ENCODE assay signal across 15 mouse cellular contexts in the genomic region with DNA sequence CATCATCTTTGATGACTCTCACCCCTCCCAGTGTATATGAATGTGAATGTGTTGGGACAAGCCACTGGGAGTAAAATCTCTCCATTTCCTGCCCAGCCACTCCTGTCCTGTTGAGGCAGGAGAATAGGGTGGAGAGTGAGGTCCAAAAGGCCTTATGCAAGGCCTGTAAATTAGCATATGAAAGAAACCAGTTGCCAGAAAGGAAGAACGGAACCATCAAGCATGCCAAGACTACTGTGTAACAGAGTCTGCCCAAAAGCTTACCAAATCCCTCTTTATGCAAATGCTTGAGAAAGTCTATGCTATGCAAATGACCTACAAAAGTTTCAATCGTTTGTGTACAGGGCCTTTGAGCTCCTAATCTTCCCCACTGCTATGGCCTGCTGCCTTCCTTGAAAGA.
DNase-seq lines count a peak whose midpoint lies in the region; ATAC-seq lines count a peak whose summit lies in the region.
"Had no signal": no experiment of that assay in that cellular context is flagged by ENCODE, and none has a peak within 500 bp of the region (broad histone marks: within the 10 kb centered on the region; RNA-seq: fewer than 3 reads in every experiment).

No protein-coding gene starts in this region.

- ATAC-seq in frontal cortex, adult (ENCODE audit: low TSS enrichment) = peak; percentile 79
- ATAC-seq in forebrain, embryonic 14.5 days = peak; percentile 92
- ATAC-seq in midbrain, embryonic 13.5 days = peak; percentile 93
- no peak for ATAC-seq in kidney, embryonic 15.5 days (replicated peaks; ENCODE audit: low FRiP score)

- H3K4me1 ChIP-seq in forebrain, embryonic 14.5 days (ENCODE audit: control insufficient read depth, insufficient read depth, low read length) = peaks cover 14% of the 10 kb centered on the region; the same call in 1 of the 2 replicates
- peaks cover 14% of the 10 kb centered on the region; the same call in 1 of the 2 replicates for H3K4me1 ChIP-seq in midbrain, embryonic 13.5 days (replicated peaks)
- no peaks in the 10 kb centered on the region for H3K4me1 ChIP-seq in kidney, embryonic 15.5 days
- H3K4me1 ChIP-seq: embryonic facial prominence, embryonic 12.5 days had no signal

- intact Hi-C loops in left cerebral cortex, postnatal 36 days (cut with DNase I) = no loop called here

- H3K9ac ChIP-seq in forebrain, embryonic 14.5 days (ENCODE audit: low read length) = no peak overlapping the region
- no peak overlapping the region for H3K9ac ChIP-seq in midbrain, embryonic 13.5 days (replicated peaks)
- no peak overlapping the region for H3K9ac ChIP-seq in kidney, embryonic 15.5 days
- H3K9ac ChIP-seq: embryonic facial prominence, embryonic 12.5 days had no signal

- 6% methylated on average over 2 of the region's 2 CpGs for WGBS in forebrain, embryonic 14.5 days
- WGBS in midbrain, embryonic 13.5 days = 8% methylated on average over 2 of the region's 2 CpGs
- WGBS in kidney, embryonic 15.5 days = 83% methylated on average over 2 of the region's 2 CpGs

- no peak overlapping the region for H3K27ac ChIP-seq in forebrain, embryonic 14.5 days (ENCODE audit: low read depth, low read length)
- no peak overlapping the region for H3K27ac ChIP-seq in midbrain, embryonic 13.5 days
- H3K27ac ChIP-seq in kidney, embryonic 15.5 days = no peak overlapping the region
- H3K27ac ChIP-seq: embryonic facial prominence, embryonic 12.5 days had no signal

- H3K9me3 ChIP-seq in forebrain, embryonic 14.5 days (replicated peaks; ENCODE audit: control insufficient read depth, low read length) = no peaks in the 10 kb centered on the region
- H3K9me3 ChIP-seq in midbrain, embryonic 13.5 days = no peaks in the 10 kb centered on the region
- H3K9me3 ChIP-seq in kidney, embryonic 15.5 days (replicated peaks) = no peaks in the 10 kb centered on the region
- H3K9me3 ChIP-seq: embryonic facial prominence, embryonic 12.5 days had no signal

- no peaks in the 10 kb centered on the region for H3K27me3 ChIP-seq in forebrain, embryonic 14.5 days (replicated peaks; ENCODE audit: control insufficient read depth, insufficient read depth, low read length)
- H3K27me3 ChIP-seq in midbrain, embryonic 13.5 days = no peaks in the 10 kb centered on the region
- H3K27me3 ChIP-seq in kidney, embryonic 15.5 days = no peaks in the 10 kb centered on the region
- H3K27me3 ChIP-seq: embryonic facial prominence, embryonic 12.5 days had no signal

- H3K4me2 ChIP-seq in forebrain, embryonic 14.5 days (ENCODE audit: low read length) = no peak overlapping the region
- no peak overlapping the region for H3K4me2 ChIP-seq in midbrain, embryonic 13.5 days (replicated peaks)
- no peak overlapping the region for H3K4me2 ChIP-seq in kidney, embryonic 15.5 days
- H3K4me2 ChIP-seq: embryonic facial prominence, embryonic 12.5 days had no signal

- H3K36me3 ChIP-seq in forebrain, embryonic 14.5 days (ENCODE audit: control insufficient read depth, insufficient read depth, low read length) = no peaks in the 10 kb centered on the region
- no peaks in the 10 kb centered on the region for H3K36me3 ChIP-seq in midbrain, embryonic 13.5 days
- no peaks in the 10 kb centered on the region for H3K36me3 ChIP-seq in kidney, embryonic 15.5 days
- H3K36me3 ChIP-seq: embryonic facial prominence, embryonic 12.5 days had no signal

- no peak for DNase-seq in frontal cortex, postnatal 14 days (ENCODE audit: low spot score in 2 of 2)
- DNase-seq in Muller cell, postnatal 12 days (ENCODE audit: inconsistent ontology term) = peak; percentile 2
- peak; percentile 90 for DNase-seq in forebrain, embryonic 14.5 days (ENCODE audit: low spot score)
- DNase-seq in T-cell, adult 2 months (ENCODE audit: low spot score) = no peak
- no peak for DNase-seq in left cerebral cortex, postnatal 36 days (ENCODE audit: low spot score in 2 of 2)
- DNase-seq: gastrocnemius, postnatal 10 days; heart, postnatal 4 days; kidney, postnatal 4 days; left cerebral cortex, postnatal 4 days; right cerebral cortex, adult 18-20 months had no signal

- H3K4me3 ChIP-seq in forebrain, embryonic 14.5 days (ENCODE audit: low read depth, low read length) = no peak overlapping the region
- no peak overlapping the region for H3K4me3 ChIP-seq in midbrain, embryonic 13.5 days (replicated peaks)
- no peak overlapping the region for H3K4me3 ChIP-seq in kidney, embryonic 15.5 days (replicated peaks)
- H3K4me3 ChIP-seq: embryonic facial prominence, embryonic 12.5 days; myocyte had no signal

Comparison
In these comparisons a context has a peak if more than half of its experiments do, and no peak if none do; other contexts are left out.
1. DNase-seq: peak in Muller cell, postnatal 12 days (single experiment) and forebrain, embryonic 14.5 days (single experiment); none in frontal cortex, postnatal 14 days (0 of 2), T-cell, adult 2 months (single experiment) and left cerebral cortex, postnatal 36 days (0 of 2).